Mouse (Mus musculus) B cell, adult 62 days (primary cell): Measurements from ENCODE around the gene Fxr2. TPM values are rescaled to one million over a fixed set of nuclear protein-coding genes. Genes with fewer than 3 reads are reported as not detected.

Experiments used
- total RNA-seq: library from RNA; stranded (reverse); gene quantifications from 4 replicates; pipeline ENCODE4 v1.2.4, GENCODE M21; 2023

Fxr2 gene
- 73.0 to 86.7 TPM (median 81.7 TPM) in 4 replicates for total RNA-seq

GRCm38 (mm10) chr11:69632284-69633089, at the start of gene Fxr2:
Gene Fxr2 (plus strand): TSS chr11:69632990.

GRCm38 (mm10) chr11:69605726-69606490, 26.9 kb upstream of the Fxr2 start, which contains the start of gene Atp1b2:
Gene Atp1b2 (minus strand): TSS chr11:69605942.

GRCm38 (mm10) chr11:69617805-69618204, 15.0 kb upstream of the Fxr2 start, which contains the start of gene Shbg:
Gene Shbg (minus strand): TSS chr11:69617905.

GRCm38 (mm10) chr11:69621571-69622268, 11.1 kb upstream of the Fxr2 start, which contains the start of gene Sat2:
Gene Sat2 (plus strand): TSS chr11:69622024.

GRCm38 (mm10) chr11:69655264-69656064, 22.7 kb downstream of the Fxr2 start, which contains the start of gene Sox15:
Gene Sox15 (plus strand): TSS chr11:69655314.

GRCm38 (mm10) chr11:69662213-69662966, 29.6 kb downstream of the Fxr2 start, which contains the start of gene Mpdu1:
Gene Mpdu1 (minus strand): TSS chr11:69662642.

GRCm38 (mm10) chr11:69665961-69666664, 33.3 kb downstream of the Fxr2 start, which contains the start of gene Cd68:
Gene Cd68 (minus strand): TSS chr11:69666153.

GRCm38 (mm10) chr11:69672211-69672706, 39.5 kb downstream of the Fxr2 start, which contains the start of gene Eif4a1:
Gene Eif4a1 (minus strand): TSS chr11:69672423.

GRCm38 (mm10) chr11:69681314-69682208, 48.8 kb downstream of the Fxr2 start, which contains the start of gene Senp3:
Gene Senp3 (minus strand): TSS chr11:69682084.

GRCm38 (mm10) chr11:69685526-69686148, 52.8 kb downstream of the Fxr2 start, which contains the start of gene Tnfsf13:
Gene Tnfsf13 (minus strand): TSS chr11:69685784.

GRCm38 (mm10) chr11:69695361-69696181, 62.8 kb downstream of the Fxr2 start, which contains the start of the genes Tnfsf12 and Tnfsfm13:
Gene Tnfsf12 (minus strand): TSS chr11:69695849.
Gene Tnfsfm13 (minus strand): TSS chr11:69696098.

Other genes with a start within 250 kb of the Fxr2 start
- gene Naa38, start 237.5 kb upstream of the Fxr2 start, total RNA-seq = 34.9 to 49.9 TPM (median 39.5 TPM) in 4 replicates
- gene Cyb5d1, start 237.4 kb upstream of the Fxr2 start, total RNA-seq = 40.5 to 48.7 TPM (median 44.6 TPM) in 4 replicates
- 11.6 to 18.4 TPM (median 15.3 TPM) in 4 replicates for gene Tmem88, start 234.8 kb upstream of the Fxr2 start, total RNA-seq
- 404 to 430 TPM (median 420 TPM) in 4 replicates for gene Kdm6b, start 219.3 kb upstream of the Fxr2 start, total RNA-seq
- gene Dnah2, start 83.9 kb upstream of the Fxr2 start, total RNA-seq = 0.03 TPM in 1 of 4 replicates, not detected in the others
- gene Efnb3, start 72.8 kb upstream of the Fxr2 start, total RNA-seq = 0.18 to 0.66 TPM (median 0.35 TPM) in 4 replicates
- 11.0 to 15.2 TPM (median 13.1 TPM) in 4 replicates for gene Wrap53, start 52.7 kb upstream of the Fxr2 start, total RNA-seq
- 122 to 134 TPM (median 130 TPM) in 4 replicates for gene Trp53, start 52.6 kb upstream of the Fxr2 start, total RNA-seq
- gene Atp1b2, start 27.0 kb upstream of the Fxr2 start, total RNA-seq = 0.26 to 0.67 TPM (median 0.31 TPM) in 3 of 4 replicates, not detected in the other
- not detected in 4 replicates for gene Shbg, start 15.1 kb upstream of the Fxr2 start, total RNA-seq
- not detected in 4 replicates for gene Sat2, start 11.0 kb upstream of the Fxr2 start, total RNA-seq
- 0.95 TPM in 1 of 4 replicates, not detected in the others for gene Sox15, start 22.3 kb downstream of the Fxr2 start, total RNA-seq
- 58.5 to 68.1 TPM (median 64.8 TPM) in 4 replicates for gene Mpdu1, start 29.7 kb downstream of the Fxr2 start, total RNA-seq
- gene Cd68, start 33.2 kb downstream of the Fxr2 start, total RNA-seq = 13.5 to 15.1 TPM (median 14.6 TPM) in 4 replicates
- 683 to 716 TPM (median 701 TPM) in 4 replicates for gene Eif4a1, start 39.4 kb downstream of the Fxr2 start, total RNA-seq
- gene Senp3, start 49.1 kb downstream of the Fxr2 start, total RNA-seq = 112 to 142 TPM (median 125 TPM) in 4 replicates
- not detected in 4 replicates for gene Tnfsf13, start 52.8 kb downstream of the Fxr2 start, total RNA-seq
- 0.40 TPM in 1 of 4 replicates, not detected in the others for gene Tnfsf12, start 62.9 kb downstream of the Fxr2 start, total RNA-seq
- gene Tnfsfm13, start 63.1 kb downstream of the Fxr2 start, total RNA-seq = 0.56 TPM in 1 of 4 replicates, not detected in the others
- 227 to 251 TPM (median 238 TPM) in 4 replicates for gene Polr2a, start 125.6 kb downstream of the Fxr2 start, total RNA-seq
- not detected in 4 replicates for gene Slc35g3, start 129.0 kb downstream of the Fxr2 start, total RNA-seq
- 62.1 to 72.6 TPM (median 65.4 TPM) in 4 replicates for gene Zbtb4, start 132.9 kb downstream of the Fxr2 start, total RNA-seq
- 7.8 to 14.5 TPM (median 12.0 TPM) in 4 replicates for gene Chrnb1, start 163.0 kb downstream of the Fxr2 start, total RNA-seq
- gene Fgf11, start 168.9 kb downstream of the Fxr2 start, total RNA-seq = 0.21 to 0.22 TPM in 2 of 4 replicates, not detected in the others
- gene Tmem102, start 172.6 kb downstream of the Fxr2 start, total RNA-seq = 0.30 TPM in 1 of 4 replicates, not detected in the others
- not detected in 4 replicates for gene Gm39566, start 182.3 kb downstream of the Fxr2 start, total RNA-seq
- not detected in 4 replicates for gene Spem2, start 185.5 kb downstream of the Fxr2 start, total RNA-seq
- gene Spem1, start 189.2 kb downstream of the Fxr2 start, total RNA-seq = not detected in 4 replicates
- 0.27 to 1.5 TPM (median 0.32 TPM) in 4 replicates for gene Nlgn2, start 204.8 kb downstream of the Fxr2 start, total RNA-seq
- 29.5 to 37.7 TPM (median 32.6 TPM) in 4 replicates for gene Tmem256, start 205.5 kb downstream of the Fxr2 start, total RNA-seq
- 9.9 to 12.6 TPM (median 11.5 TPM) in 4 replicates for gene Plscr3, start 213.4 kb downstream of the Fxr2 start, total RNA-seq
- gene Tnk1, start 225.7 kb downstream of the Fxr2 start, total RNA-seq = not detected in 4 replicates
- not detected in 4 replicates for gene Tmem95, start 245.0 kb downstream of the Fxr2 start, total RNA-seq
- 1.3 to 2.6 TPM (median 2.3 TPM) in 4 replicates for gene Kctd11, start 248.4 kb downstream of the Fxr2 start, total RNA-seq